In the genomic region with DNA sequence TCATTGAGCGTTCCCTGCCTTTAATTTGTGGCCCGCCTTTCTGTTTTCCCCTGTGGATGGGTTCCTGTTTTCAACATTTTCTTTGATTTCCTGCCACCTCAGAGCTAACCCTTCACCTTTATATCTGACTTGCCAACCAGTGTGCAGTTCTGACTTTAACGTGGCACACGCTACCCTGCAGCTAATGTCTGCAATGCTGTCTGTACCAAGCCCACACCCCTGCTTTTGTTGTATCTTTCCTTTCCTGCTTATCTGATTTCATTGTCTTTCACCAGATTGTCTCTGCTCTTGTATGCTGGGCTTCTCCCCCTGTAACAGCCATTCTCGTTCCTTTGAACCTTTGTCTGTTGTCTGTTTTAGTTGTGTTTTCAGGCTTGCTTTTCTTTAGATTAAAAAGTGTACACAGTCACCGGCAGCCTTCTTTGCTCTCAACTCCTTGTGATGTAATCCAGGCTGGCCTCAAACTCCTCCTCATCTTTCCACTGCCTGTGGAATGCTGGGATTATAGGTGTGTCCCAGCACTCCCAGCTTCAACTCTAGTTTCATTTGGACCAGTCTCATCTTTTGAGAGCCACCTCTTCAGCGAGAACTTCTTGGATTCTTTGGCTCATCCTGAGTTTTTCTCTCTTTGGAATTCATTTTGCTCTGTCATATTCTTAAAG, we compare ENCODE assay signal across 13 mouse cellular contexts. TPM values are rescaled to one million over a fixed set of nuclear protein-coding genes. Genes with fewer than 3 reads are reported as not detected.
DNase-seq lines count a peak whose midpoint lies in the region; ATAC-seq and TF ChIP-seq lines count a peak whose summit lies in the region.
"Had no signal": no experiment of that assay in that cellular context is flagged by ENCODE, and none has a peak within 500 bp of the region (broad histone marks: within the 10 kb centered on the region; RNA-seq: fewer than 3 reads in every experiment).

No protein-coding gene starts in this region.

- peaks cover 60% of the 10 kb centered on the region for H3K4me1 ChIP-seq in heart, embryonic 13.5 days
- H3K4me1 ChIP-seq in midbrain, embryonic 10.5 days, result peaks cover 43% of the 10 kb centered on the region
- 0 out of 2 replicates have a peak, but pooled peaks cover 5% of the 10 kb centered on the region for H3K4me1 ChIP-seq in midbrain, embryonic 15.5 days
- peaks cover 9% of the 10 kb centered on the region for H3K4me1 ChIP-seq in heart, postnatal 0 days (ENCODE audit: control insufficient read depth, insufficient read depth)

- H3K36me3 ChIP-seq in heart, embryonic 13.5 days, result peaks cover 14% of the 10 kb centered on the region
- peaks cover 24% of the 10 kb centered on the region for H3K36me3 ChIP-seq in midbrain, embryonic 10.5 days
- no peaks in the 10 kb centered on the region for H3K36me3 ChIP-seq in midbrain, embryonic 15.5 days (replicated peaks)
- H3K36me3 ChIP-seq in heart, postnatal 0 days (replicated peaks; ENCODE audit: control insufficient read depth, insufficient read depth, low read length), result no peaks in the 10 kb centered on the region
- H3K36me3 ChIP-seq: forebrain, embryonic 15.5 days had no signal

- peak overlapping the region; percentile 49; the same call in 1 of the 2 replicates for H3K27ac ChIP-seq in heart, embryonic 13.5 days (replicated peaks)
- H3K27ac ChIP-seq in midbrain, embryonic 10.5 days (replicated peaks), result no peak overlapping the region
- H3K27ac ChIP-seq in midbrain, embryonic 15.5 days, result no peak overlapping the region
- H3K27ac ChIP-seq in heart, postnatal 0 days (ENCODE audit: low read depth), result peak overlapping the region; percentile 27; the same call in 1 of the 2 replicates
- H3K27ac ChIP-seq: forebrain, embryonic 15.5 days; liver, embryonic 14.5 days had no signal

- peaks cover 3% of the 10 kb centered on the region for H3K9me3 ChIP-seq in heart, embryonic 13.5 days
- peaks cover 21% of the 10 kb centered on the region for H3K9me3 ChIP-seq in midbrain, embryonic 10.5 days (replicated peaks)
- no peaks in the 10 kb centered on the region for H3K9me3 ChIP-seq in midbrain, embryonic 15.5 days
- H3K9me3 ChIP-seq in heart, postnatal 0 days (replicated peaks; ENCODE audit: control insufficient read depth, low read length), result no peaks in the 10 kb centered on the region
- H3K9me3 ChIP-seq: forebrain, embryonic 15.5 days had no signal

- 0 out of 2 replicates have a peak, but pooled peaks have one; percentile 19 for ATAC-seq in heart, embryonic 13.5 days (ENCODE audit: extremely low read depth, insufficient number of reproducible peaks, low FRiP score, low TSS enrichment)
- no peak for ATAC-seq in midbrain, embryonic 15.5 days (replicated peaks)
- ATAC-seq in heart, postnatal 0 days (ENCODE audit: insufficient read depth, low read depth), result no peak
- ATAC-seq: forebrain, embryonic 15.5 days had no signal

- H3K4me3 ChIP-seq in heart, embryonic 13.5 days, result no peak overlapping the region
- no peak overlapping the region for H3K4me3 ChIP-seq in midbrain, embryonic 10.5 days
- H3K4me3 ChIP-seq in midbrain, embryonic 15.5 days, result no peak overlapping the region
- H3K4me3 ChIP-seq in heart, postnatal 0 days (ENCODE audit: low read depth, low read length), result no peak overlapping the region
- H3K4me3 ChIP-seq: forebrain, embryonic 15.5 days had no signal

- 46% methylated on average over 7 of the region's 7 CpGs for WGBS in heart, embryonic 13.5 days
- WGBS in midbrain, embryonic 10.5 days, result 73% methylated on average over 7 of the region's 7 CpGs
- whole genome bisulfite sequencing in midbrain, embryonic 15.5 days, result 62% methylated on average over 7 of the region's 7 CpGs
- 50% methylated on average over 7 of the region's 7 CpGs for WGBS in heart, postnatal 0 days

- no peak overlapping the region for H3K4me2 ChIP-seq in heart, embryonic 13.5 days
- H3K4me2 ChIP-seq in midbrain, embryonic 15.5 days, result no peak overlapping the region
- H3K4me2 ChIP-seq in heart, postnatal 0 days (ENCODE audit: low read depth, low read length), result no peak overlapping the region
- H3K4me2 ChIP-seq: forebrain, embryonic 15.5 days had no signal

- intact Hi-C loops in left cerebral cortex, postnatal 25 days (cut with DNase I), result no loop called here

- no peak overlapping the region for H3K9ac ChIP-seq in heart, embryonic 13.5 days
- no peak overlapping the region for H3K9ac ChIP-seq in midbrain, embryonic 15.5 days
- H3K9ac ChIP-seq in heart, postnatal 0 days (replicated peaks; ENCODE audit: low read depth, low read length), result no peak overlapping the region
- H3K9ac ChIP-seq: forebrain, embryonic 15.5 days; liver, embryonic 14.5 days had no signal

- no peaks in the 10 kb centered on the region for H3K27me3 ChIP-seq in heart, embryonic 13.5 days (replicated peaks)
- H3K27me3 ChIP-seq in midbrain, embryonic 10.5 days (ENCODE audit: low read depth, poor library complexity, severe bottlenecking), result no peaks in the 10 kb centered on the region
- no peaks in the 10 kb centered on the region for H3K27me3 ChIP-seq in midbrain, embryonic 15.5 days (replicated peaks)
- no peaks in the 10 kb centered on the region for H3K27me3 ChIP-seq in heart, postnatal 0 days (ENCODE audit: control insufficient read depth, insufficient read depth, low read length)
- H3K27me3 ChIP-seq: forebrain, embryonic 15.5 days had no signal

- TF ChIP-seq EP300 in heart, postnatal 0 days (IDR thresholded peaks at IDR 0.05; ENCODE audit: low read depth), result no peak

- DNase-seq in heart, postnatal 4 days, result no peak
- peak; percentile 9 for DNase-seq in midbrain, embryonic 10.5 days (ENCODE audit: low spot score)
- no peak for DNase-seq in heart, postnatal 0 days (ENCODE audit: low spot score)
- peak; percentile 28 for DNase-seq in thymus, postnatal 25 days
- DNase-seq in left cerebral cortex, postnatal 25 days (ENCODE audit: low spot score in 2 of 2), result no peak
- no peak for DNase-seq in B cell, adult 2 months
- DNase-seq: cerebellum, adult 11 months; kidney, postnatal 10 days; midbrain, embryonic 14.5 days had no signal

- TF ChIP-seq CTCF in heart, postnatal 0 days (IDR thresholded peaks at IDR 0.05; ENCODE audit: low read depth), result no peak

RNA-seq across cellular contexts. Expression of a gene that starts 18.2 kb away (rescaled TPM):
- polyA plus RNA-seq in heart, embryonic 13.5 days (2015; fragmentation: Nextera tagmentation; extraction: Ambion mirVana), result 19.9 and 22.2 TPM in 2 replicates
- total RNA-seq in heart, postnatal 4 days (2021), result 10 to 100 TPM; 28.4 to 29.0 TPM
- polyA plus RNA-seq in midbrain, embryonic 10.5 days (2016; fragmentation: Nextera tagmentation; extraction: Ambion mirVana), result 28.6 and 30.3 TPM in 2 replicates
- polyA plus RNA-seq in midbrain, embryonic 15.5 days (2015; fragmentation: Nextera tagmentation; extraction: Ambion mirVana), result 12.3 and 13.5 TPM in 2 replicates
- 17.1 and 18.4 TPM in 2 replicates for total RNA-seq in heart, postnatal 0 days (2014; rRNA removed; ENCODE audit: low replicate concordance)
- 6.6 and 7.0 TPM in 2 replicates for polyA plus RNA-seq in heart, postnatal 0 days (2015; fragmentation: Nextera tagmentation; extraction: Ambion mirVana)
- total RNA-seq in left cerebral cortex, postnatal 25 days (2021), result 100 to 1,000 TPM; 258 to 266 TPM

Comparison
In these comparisons a context has a peak if more than half of its experiments do, and no peak if none do; other contexts are left out.
1. H3K27ac ChIP-seq: peak in heart, embryonic 13.5 days (single experiment) and heart, postnatal 0 days (single experiment); none in midbrain, embryonic 10.5 days (single experiment) and midbrain, embryonic 15.5 days (single experiment).
2. DNase-seq: peak in midbrain, embryonic 10.5 days (single experiment) and thymus, postnatal 25 days (single experiment); none in heart, postnatal 4 days (single experiment), heart, postnatal 0 days (single experiment), left cerebral cortex, postnatal 25 days (0 of 2) and B cell, adult 2 months (0 of 2).